Mouse (Mus musculus) cerebellum, adult 2 months (tissue): ENCODE measurements around the gene Gbp2b. TPM values are rescaled to one million over a fixed set of nuclear protein-coding genes. Genes with fewer than 3 reads are reported as not detected.

ENCODE experiments used
- DNase-seq, 2 experiments: peaks; one replicate each; pipeline ENCODE4 v3.0.0; 2021
- H3K27ac ChIP-seq: fragments of 200-500 bp; 2 replicates; pipeline ENCODE4 v1.5.1; 2012; ENCODE audit warnings: low read length, control low read depth, inconsistent platforms; ENCODE audit not compliant: insufficient read depth
- H3K27me3 ChIP-seq: fragments of 200-500 bp; 2 replicates; pipeline ENCODE4 v1.6.1; 2012; ENCODE audit warnings: inconsistent platforms, mild to moderate bottlenecking, low read length, moderate library complexity; ENCODE audit not compliant: control insufficient read depth, insufficient read depth
- H3K4me1 ChIP-seq: fragments of 200-500 bp; 2 replicates; pipeline ENCODE4 v1.6.1; 2011; ENCODE audit warnings: low read length; ENCODE audit not compliant: control insufficient read depth, insufficient read depth
- H3K4me3 ChIP-seq: fragments of 200-500 bp; replicated peaks from 2 replicates; pipeline ENCODE3; 2011; ENCODE audit warnings: mild to moderate bottlenecking, low read depth, low read length, control low read depth; ENCODE audit not compliant: insufficient read depth
- CTCF ChIP-seq: fragments of 200-500 bp; IDR thresholded peaks from 2 replicates; pipeline ENCODE4 v1.5.1; 2011; ENCODE audit warnings: low read depth, mild to moderate bottlenecking, control low read depth, low read length, moderate library complexity, borderline replicate concordance; ENCODE audit not compliant: insufficient read depth
- POLR2A ChIP-seq: fragments of 200-500 bp; IDR thresholded peaks from 2 replicates; pipeline ENCODE4 v1.6.1; 2011; ENCODE audit warnings: low read length, control low read depth, borderline replicate concordance; ENCODE audit not compliant: insufficient read depth
- WGBS: fragments of 180-500 bp; shearing (Covaris S2); methylation state at CpG from one replicate; pipeline ENCODE4 v1.1.7; 2018; 5-methylcytosine and 5-hydroxymethylcytosine counted together
- polyA plus RNA-seq: library from polyadenylated mRNA; depleted of rRNA; stranded (reverse); fragments of >200 nt; gene quantifications from 2 replicates; pipeline ENCODE4 v1.2.3, GENCODE M21; 2012

The Gbp2b gene
- polyA plus RNA-seq, 1 experiment: not detected

- WGBS: 89% methylated on average over 4 of the region's 4 CpGs
- H3K27me3 ChIP-seq: no peaks in the 10 kb centered on the region
- no peak overlapping the region for H3K27ac ChIP-seq
- H3K4me1 ChIP-seq: no peaks in the 10 kb centered on the region
- no peak for DNase-seq
- no peak overlapping the region for H3K4me3 ChIP-seq
- TF ChIP-seq POLR2A (no peak), CTCF (no peak)
Observed at GRCm38 (mm10) chr3:142590431-142591067, 4.1 kb upstream of the Gbp2b start.

- TF ChIP-seq CTCF (no peak), POLR2A (no peak)
- Histone ChIP-seq H3K27ac (no peak overlapping the region), H3K4me3 (no peak overlapping the region), H3K27me3 (no peaks in the 10 kb centered on the region), H3K4me1 (no peaks in the 10 kb centered on the region)
- WGBS: 83% methylated on average over 3 of the region's 3 CpGs
- DNase-seq: no peak
Observed at GRCm38 (mm10) chr3:142597923-142598322, 3.3 kb downstream of the Gbp2b start.

GRCm38 (mm10) chr3:142601675-142602074 is 7.0 kb downstream of the Gbp2b start:
- DNase-seq: no peak
- Histone ChIP-seq H3K4me3 (no peak overlapping the region), H3K4me1 (no peaks in the 10 kb centered on the region), H3K27me3 (no peaks in the 10 kb centered on the region), H3K27ac (no peak overlapping the region)
- no peak for TF ChIP-seq POLR2A
- no peak for TF ChIP-seq CTCF

- no peak for DNase-seq
- 89% methylated on average over 3 of the region's 3 CpGs for WGBS
- TF ChIP-seq CTCF (no peak), POLR2A (no peak)
Observed at GRCm38 (mm10) chr3:142618658-142619057, 24.0 kb downstream of the Gbp2b start.

GRCm38 (mm10) chr3:142619606-142620005 is 25.0 kb downstream of the Gbp2b start:
- no peak for DNase-seq
- no peak for TF ChIP-seq CTCF
- TF ChIP-seq POLR2A: no peak
- H3K27ac ChIP-seq: no peak overlapping the region
- WGBS: 25% methylated on average over 1 of the region's 1 CpGs
- no peak overlapping the region for H3K4me3 ChIP-seq
- no peaks in the 10 kb centered on the region for H3K4me1 ChIP-seq
- H3K27me3 ChIP-seq: no peaks in the 10 kb centered on the region

More at GRCm38 (mm10) chr3:142618658-142619057, 24.0 kb downstream of the Gbp2b start:
- Histone ChIP-seq H3K4me1 (no peaks in the 10 kb centered on the region), H3K27ac (no peak overlapping the region), H3K27me3 (no peaks in the 10 kb centered on the region), H3K4me3 (no peak overlapping the region)

GRCm38 (mm10) chr3:142620111-142620955 is 25.7 kb downstream of the Gbp2b start, which contains the start of gene Gbp2:
Gbp2 (plus strand) TSS chr3:142620602.
- H3K4me1 ChIP-seq: no peaks in the 10 kb centered on the region
- no peak for TF ChIP-seq CTCF
- H3K4me3 ChIP-seq: no peak within 1 kb of the TSS
- H3K27ac ChIP-seq: no peak within 1 kb of the TSS; the same call in 1 of the 2 replicates
- H3K27me3 ChIP-seq: no peaks in the 10 kb centered on the region
- DNase-seq: no peak
- WGBS: 64% methylated on average over 4 of the region's 4 CpGs

- Histone ChIP-seq H3K4me1 (no peaks in the 10 kb centered on the region), H3K27ac (no peak overlapping the region), H3K4me3 (no peak overlapping the region), H3K27me3 (no peaks in the 10 kb centered on the region)
- DNase-seq: no peak
- 59% methylated on average over 3 of the region's 3 CpGs for WGBS
- TF ChIP-seq CTCF (no peak), POLR2A (no peak)
Observed at GRCm38 (mm10) chr3:142620956-142621562, 26.4 kb downstream of the Gbp2b start.
